Mouse (Mus musculus): ENCODE data around the gene Dis3l2.

The Dis3l2 gene

DNA sequence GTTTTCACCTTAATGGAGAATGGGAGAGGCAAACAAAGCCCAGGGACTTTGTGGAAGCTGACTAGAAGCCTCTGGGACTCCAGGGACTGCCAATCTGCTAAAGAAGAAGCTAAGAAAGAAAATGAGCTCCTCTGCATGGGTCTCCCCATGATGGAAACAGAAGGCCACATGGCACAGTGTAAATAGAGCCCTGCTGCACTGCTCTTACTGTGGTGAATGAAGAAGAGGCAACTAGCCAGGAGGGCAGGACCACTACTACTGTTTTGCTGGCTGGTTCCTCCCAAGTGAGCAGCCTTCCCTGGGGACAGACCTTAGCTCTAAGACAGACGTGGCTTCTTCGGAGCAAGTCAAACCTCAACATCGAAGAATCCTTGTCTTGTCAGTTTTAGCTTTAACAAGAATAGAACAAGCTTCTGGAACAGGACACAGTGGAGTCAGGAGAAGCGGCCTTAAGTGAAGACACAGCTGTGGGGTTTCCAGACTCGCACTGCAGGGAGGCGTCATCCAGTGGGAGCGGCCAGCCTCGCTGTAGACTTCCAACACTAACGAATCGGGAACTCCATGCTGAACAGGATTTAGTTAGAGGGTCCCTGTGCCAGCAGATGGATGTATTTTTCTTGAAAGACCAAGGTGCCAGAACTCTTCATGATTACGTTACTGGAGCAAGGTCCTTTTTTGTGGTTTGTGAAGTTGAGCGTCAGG, 307.2 kb downstream of the Dis3l2 start:
- no peak for DNase-seq (ENCODE audit: low read depth)

DNA sequence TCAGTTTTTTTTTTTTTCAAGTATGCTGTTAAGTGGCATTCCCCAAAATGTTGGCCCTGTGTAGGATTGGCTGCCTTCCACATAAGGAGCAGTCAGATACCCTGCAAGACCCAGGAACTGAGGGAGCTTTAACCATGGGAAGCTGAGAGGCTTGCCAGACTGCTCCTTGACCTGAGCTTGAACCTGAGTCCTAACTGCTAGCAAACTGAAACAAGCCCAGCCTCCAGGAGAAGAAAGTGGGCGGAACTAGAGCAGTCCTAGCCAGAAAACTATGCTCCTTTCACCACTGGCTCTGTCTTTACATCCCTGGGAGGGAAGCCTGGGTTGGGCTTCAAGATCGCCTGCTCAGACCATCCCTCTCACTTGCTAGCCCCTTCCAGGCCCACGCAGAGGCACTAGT, 308.1 kb downstream of the Dis3l2 start:
- DNase-seq (ENCODE audit: low read depth), result peak; percentile 57

DNA sequence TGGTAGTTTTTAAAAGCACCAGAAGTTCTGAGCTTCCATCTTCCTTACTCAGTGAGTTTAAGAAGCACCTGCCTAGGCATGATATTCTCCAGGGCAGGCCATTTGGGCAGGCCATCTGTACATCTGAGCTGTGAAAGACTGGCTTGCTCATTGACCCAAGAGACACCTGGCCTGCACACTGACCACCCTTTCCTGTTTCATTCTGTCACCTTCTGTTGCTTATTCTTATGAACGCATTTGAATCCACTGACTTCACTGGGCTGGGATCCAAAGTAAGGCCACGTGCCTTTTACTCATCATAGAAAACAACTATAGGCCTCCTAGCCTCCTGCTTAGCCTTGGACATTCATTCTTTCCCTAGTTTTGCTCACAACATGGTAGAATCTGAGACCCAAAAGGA, 309.0 kb downstream of the Dis3l2 start:
- peak; percentile 81 for DNase-seq (ENCODE audit: low read depth)

DNA sequence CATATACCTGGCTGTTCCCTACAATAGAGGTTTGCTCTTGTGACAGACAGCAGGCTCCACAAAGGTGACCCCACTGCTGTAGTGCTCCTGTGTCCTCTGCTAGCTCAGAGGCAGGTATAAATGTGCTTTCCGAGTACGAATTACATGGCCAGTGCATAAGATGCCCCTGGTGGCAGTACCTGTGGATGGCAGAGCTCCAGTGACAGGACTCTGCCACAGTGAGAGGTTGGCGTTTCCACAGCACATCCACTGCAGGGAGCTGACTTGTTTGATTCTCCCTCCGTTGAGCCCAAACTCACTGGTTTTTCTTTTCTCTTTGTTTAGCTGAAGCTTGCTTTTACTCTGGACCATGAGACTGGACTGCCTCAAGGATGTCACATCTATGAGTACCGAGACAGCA, 317.1 kb downstream of the Dis3l2 start:
- DNase-seq (ENCODE audit: low read depth), result no peak

DNA sequence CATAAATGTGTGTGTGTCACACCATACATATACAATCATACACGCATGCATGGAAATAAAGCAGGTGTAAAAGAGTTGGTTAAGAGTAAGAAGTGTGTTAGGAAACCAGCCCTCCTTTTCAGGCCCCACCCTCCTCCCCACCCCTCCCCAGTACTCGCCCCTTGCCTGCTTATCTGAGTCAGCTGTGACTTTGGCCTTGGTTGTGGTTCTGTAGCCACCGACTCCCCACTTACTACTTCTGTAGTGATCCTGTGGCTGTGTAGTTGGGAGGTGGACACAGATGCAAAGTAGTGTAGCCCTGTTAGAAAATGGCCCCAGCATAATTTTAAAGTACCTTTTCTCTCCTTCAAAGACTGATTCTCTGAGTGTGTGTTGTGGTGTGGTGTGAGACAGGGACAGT, 318.0 kb downstream of the Dis3l2 start:
- DNase-seq (ENCODE audit: low read depth), result no peak

DNA sequence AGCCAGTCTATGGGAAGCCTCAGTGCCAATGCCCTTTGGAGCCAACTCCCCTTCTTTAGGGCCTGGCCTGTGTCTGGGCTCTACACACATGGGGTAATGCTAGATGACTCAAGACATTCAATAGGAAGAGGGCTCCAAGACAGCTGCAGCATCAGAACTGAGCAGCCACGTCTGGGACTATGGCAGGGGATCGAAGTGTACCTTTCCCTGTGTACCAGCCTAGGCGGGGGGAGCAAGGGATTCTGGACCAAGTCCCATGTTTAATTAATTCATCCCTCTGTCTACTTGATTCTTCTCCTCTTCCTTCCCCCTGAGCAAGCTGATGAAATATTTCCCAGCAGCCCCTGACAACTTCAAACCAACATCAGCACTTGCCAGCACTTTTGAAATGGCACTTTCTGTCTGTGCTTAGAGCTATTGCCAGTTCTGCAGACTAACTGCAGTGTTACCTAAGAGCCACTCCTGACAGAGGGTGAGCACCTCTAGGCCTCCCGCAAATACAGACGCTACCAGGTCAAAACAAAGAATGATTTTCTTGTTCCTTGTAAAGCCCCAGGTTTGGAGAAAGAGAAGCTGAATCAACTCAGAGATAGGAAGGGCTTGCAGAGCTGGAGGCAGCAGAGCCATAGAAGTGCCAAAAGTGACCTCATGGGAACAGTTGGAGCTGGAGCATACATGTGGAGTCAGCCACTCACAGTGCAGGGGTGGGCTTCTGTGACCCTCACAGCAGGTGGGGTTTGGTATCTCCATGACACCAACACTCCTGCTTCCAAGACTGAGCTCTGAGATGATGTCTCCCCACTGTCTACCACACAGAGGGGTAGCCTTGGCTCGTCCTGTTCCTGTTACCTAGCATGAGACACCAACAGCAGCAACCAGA, 319.9 kb downstream of the Dis3l2 start:
- DNase-seq (ENCODE audit: low read depth), result no peak

DNA sequence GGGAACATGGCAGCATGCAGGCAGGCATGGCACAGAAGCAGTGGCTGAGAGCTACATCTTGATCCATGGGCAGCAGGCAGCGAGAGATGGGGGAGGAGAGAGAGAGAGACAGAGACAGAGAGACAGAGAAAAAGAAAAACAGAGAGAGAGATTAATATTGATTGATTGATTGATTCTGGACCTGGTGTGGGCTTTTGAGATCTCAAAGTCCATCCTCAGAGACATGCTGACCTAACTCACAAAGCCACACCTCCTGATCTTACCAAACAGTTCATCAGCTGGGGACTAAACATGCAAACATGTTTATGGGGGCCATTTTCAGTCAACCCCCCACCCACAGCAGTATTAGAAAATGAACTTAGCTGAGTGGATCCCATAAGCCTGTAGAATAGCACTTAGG, 321.4 kb downstream of the Dis3l2 start:
- DNase-seq (ENCODE audit: low read depth), result no peak

DNA sequence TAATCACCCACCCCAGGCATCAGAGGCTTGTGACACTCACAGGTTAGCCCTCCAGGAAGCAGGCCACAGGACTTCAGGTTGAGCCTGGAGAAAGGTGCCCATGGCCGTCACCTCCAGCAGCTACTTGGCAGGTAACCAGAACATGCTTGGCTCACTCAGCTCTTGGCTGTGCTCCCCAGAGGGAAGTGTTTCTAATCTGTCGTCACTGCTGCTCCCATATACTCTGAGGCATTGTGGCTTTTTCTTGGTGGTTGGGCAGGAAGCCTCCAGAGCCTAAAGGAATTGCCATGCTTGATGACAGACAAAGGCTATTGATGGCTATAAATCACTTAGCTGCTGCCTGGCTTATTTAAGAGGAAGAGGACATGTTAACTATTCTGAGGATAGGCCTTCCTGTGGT, 325.2 kb downstream of the Dis3l2 start:
- peak; percentile 66 for DNase-seq (ENCODE audit: low read depth)

DNA sequence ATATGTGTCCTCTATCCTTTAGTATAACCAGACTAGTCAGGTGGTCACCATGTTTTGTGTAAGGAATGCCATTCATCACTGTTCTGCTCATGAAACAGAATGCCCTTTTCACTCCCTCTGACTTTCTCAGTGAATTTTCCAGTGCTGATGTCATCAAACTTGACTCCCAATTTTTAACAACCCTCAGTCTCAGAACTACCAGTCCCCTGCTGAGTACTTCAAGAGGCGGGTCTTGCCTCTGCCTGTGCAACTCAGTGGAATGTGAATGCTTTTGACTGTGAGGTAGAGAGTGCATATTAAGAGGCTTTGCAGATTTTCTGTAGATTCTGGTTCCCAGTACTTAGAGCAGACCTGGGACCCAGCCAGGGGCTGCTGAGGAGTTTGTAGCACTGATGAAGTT, 327.0 kb downstream of the Dis3l2 start:
- peak; percentile 82 for DNase-seq (ENCODE audit: low read depth)

DNA sequence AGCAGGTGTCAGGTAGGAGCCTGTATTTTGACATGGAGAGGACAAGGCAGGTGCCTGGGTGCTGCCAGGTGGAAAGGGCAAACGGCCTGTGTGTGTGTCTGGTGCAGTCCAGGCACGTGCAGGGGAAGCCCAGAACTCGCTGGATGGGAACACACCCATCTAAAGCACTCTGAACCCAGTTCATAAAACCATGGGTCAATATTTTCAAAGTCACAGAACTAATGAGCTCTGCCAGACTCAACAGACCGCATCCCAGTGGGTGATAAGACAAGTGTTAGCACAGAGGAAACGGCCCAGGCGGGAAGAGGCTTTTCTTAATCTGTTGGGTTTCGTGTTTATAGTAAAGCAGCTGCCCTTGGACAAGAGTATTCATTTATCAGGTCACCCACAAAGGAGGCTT, 328.9 kb downstream of the Dis3l2 start:
- no peak for DNase-seq (ENCODE audit: low read depth)

DNA sequence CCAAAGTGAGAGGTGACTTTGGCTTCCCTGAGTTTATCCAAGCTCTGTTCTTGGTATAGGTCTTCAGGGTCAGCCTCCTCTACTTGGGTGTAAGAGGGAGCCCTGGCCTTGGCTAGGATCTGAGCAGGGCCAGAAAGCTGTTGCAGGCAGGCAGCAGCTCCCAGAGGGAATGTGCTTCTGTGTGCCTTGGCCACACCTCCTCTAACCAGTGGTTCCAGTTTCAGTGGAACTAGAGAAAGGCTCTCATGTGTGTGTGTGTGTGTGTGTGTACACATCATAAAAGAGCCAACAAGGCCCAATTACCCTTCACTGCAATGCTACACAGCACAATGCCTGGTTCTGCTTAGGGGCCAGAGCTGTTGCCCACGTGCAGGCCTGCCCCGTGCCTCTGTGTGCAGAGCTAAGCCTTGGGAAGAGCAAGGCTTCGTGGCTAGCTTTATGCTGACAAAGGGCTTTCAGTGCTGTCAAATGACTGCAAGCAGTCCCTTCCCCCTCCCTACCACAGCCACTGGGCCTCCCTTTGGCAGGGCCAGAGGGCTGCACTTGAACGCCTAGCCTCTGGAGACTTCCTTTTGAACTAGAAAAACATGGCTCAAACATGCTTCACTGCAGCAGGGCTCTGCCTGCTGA, 332.0 kb downstream of the Dis3l2 start:
- DNase-seq (ENCODE audit: low read depth), result peak; percentile 83

DNA sequence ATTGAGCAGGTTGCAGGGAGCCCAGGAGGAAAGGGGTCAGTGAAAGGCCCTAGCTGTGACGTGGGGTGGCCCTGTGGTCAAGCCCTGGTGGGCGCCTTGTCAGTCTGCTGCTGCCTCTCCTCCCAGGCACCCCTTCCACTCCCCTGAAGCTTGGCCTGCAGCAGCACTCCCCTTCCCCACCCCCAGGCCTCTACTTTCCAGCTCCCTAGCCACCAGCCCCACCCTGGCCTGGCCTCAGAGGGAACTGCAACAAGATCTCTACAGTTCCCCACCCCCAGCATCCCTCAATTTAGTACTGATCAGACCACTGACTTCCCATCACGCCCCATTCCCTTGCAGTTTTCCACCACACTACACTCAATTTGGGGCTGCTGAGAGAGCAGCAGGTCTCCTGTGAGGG, 332.7 kb downstream of the Dis3l2 start:
- DNase-seq (ENCODE audit: low read depth), result peak; percentile 62

DNA sequence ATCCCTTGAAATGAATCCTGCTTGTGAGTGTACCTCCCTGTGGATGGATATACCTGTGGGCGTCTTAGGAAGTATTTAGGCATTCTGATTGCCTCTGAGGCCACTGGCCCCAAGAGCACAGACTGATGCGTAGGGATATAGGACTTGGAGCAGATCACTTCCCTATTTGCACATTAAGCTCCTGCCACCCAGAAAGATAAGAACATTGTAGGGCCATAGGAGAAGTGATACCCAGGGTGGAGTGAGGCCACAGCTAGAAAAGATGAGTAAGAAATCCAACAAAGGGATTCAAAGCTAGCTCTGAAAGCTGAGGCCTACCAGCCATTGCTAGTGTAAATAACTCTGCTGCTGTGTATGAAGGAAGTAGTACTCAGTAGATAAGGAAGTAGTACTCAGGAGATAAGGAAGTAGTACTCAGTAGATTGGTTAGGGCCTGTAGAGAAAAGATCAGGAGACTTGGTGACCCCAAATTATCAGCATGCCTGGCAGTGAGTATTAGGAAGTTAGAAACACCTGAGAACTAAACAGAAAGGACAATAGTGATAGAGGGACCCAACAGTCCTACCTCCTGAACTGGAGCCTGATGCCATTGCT, 335.0 kb downstream of the Dis3l2 start:
- DNase-seq (ENCODE audit: low read depth), result no peak

DNA sequence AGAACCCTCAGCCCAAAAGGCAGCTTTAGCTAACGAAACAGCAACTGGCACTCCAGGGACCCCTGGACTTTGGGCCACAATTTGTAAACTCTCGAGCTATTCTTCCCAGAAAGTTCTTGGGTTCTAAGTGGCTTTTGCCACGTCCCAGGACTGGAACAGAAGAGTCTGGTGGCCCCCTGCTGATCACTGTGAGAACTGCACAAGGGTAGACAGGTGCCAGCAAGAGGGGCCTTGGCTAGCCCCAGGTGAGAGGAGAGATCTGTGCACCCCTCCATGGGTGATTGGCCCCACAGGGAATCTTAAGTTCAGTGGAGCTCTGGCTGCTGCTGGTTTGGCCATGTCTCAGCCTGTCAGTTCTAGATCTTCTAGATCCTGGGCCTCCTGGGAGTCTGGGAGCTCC, 337.5 kb downstream of the Dis3l2 start:
- DNase-seq (ENCODE audit: low read depth), result peak; percentile 86

DNA sequence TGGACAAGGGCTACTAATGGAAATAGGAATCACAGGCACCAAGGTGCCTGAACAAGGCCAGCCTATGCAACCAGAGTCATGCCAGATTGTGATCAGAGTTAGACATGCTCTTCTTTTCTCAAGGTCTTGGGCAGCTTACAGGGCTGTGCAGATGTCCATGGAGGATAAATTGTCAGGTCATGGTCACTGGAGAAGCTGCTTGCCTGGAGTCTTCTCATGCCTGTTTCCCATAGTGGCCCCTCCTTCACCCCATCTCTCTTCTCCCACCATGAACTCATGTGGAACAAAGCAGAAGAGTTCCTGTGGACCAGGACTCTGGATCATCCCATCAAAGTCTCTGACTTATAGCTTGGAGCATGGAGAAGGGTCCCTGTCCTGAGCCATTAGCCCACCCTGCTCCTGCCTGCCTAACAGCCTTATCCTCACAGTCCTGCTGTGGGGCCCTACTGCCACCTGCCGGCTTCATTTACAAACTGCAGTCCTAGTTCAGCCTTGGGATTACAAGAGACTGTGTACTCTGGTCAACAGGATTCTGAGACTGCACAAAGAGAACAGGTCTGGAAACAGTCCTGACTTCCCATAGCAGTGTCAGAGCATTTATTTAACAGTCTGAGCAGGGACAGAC, 338.3 kb downstream of the Dis3l2 start:
- DNase-seq (ENCODE audit: low read depth), result peak; percentile 87

DNA sequence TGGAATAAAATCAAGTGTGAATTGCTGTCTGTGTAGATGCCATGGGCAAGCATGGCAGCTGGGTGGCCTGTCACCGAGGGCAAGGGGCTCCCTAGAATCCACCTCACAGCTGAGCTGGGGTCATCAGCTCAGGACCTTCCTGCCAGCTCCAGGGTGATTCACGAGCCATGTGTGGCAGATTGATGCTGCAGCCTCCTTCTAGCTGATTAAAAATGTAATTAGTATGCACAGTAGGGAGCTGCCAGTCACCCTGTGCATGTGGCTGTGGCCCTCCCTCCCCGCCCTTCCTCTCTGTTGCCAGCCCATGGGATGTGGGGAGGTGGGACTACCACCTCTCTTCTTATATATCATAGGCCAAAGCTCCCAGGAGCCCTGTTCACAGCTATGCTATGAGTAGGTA, 346.5 kb downstream of the Dis3l2 start:
- no peak for DNase-seq (ENCODE audit: low read depth)

DNA sequence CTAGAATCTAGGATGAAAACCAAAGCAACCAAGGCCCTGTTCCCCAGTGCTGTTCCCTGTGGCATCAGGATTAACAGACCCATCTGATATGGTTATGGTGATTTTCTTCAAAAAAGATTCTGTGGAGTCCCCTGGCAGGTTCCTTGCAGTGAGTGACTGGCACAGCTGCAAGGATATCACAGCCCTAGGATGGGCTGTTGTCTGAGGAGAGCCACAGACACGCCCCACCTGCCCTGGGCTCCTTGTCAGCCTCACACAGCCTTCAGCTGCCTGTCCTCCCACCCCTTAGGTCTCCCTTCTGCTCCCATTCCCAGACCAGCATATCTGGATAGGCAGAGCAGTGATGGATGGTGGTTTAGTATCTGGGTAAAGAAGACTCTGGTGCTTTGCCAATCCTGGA, 347.1 kb downstream of the Dis3l2 start:
- DNase-seq (ENCODE audit: low read depth), result no peak

DNA sequence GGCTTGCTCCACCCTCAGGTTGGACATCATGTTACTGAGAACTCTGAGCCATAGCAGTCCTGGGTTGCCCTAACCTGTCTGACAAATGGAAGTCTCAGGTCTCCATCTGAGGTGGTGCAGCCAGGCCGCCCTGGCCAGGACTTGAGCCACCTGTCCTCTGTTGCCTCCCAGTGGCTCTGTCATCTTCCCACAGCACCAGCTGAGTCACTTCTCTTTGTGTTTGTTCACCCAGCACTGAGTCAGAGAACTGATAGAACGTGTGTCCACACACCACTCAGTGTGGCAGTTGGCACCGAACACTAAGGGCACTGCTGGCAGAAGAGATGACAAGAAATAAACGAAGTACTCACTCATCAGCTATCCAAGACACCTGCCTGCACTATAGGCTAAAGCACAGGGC, 347.8 kb downstream of the Dis3l2 start:
- no peak for DNase-seq (ENCODE audit: low read depth)

DNA sequence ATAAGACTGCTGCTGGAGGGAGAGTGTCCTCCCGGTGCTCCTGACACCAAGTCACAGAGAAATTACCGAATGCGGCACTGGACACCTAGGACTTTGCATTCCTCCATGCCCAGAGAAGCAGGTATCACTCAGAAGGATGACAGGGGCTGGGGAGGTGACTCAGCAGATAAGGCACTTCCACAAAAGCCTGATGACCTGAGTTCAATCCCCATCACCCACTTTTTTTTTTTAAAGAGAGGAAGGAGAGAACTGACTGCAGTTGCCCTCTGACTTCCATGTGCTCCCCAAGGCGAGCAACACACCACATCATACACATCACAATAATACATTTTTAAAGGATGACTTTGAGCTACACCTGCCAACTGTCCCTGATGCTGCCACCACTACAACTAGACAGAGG, 353.5 kb downstream of the Dis3l2 start:
- DNase-seq (ENCODE audit: low read depth), result no peak

DNA sequence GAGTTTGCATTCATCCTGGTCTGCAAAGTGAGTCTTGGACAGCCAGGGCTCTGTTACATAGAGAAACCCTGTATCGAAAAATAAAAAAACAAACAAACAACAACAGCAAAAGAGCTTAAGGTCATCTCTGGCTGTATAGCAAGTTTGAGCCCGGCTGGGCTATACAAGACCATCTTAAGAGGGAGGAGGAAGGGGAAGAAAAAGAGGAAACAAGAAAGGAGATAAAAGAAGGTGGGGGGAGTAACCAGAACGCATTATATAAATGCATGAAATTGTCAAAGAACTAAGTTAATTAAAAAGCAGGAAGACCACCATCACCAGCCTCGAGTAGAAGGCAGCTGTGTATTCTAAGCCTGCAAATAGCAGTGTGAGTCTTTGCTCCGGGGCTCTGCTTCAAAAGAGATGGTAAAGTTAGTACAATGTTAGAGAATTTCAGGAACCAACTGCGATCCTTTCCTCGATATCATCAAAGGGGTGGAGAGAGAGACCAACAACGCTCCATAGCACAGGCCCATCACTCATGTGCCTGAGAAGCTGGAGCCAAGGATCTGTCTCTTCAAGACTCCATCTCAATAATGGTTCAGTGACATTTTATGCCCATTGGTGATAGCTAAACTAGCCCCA, 355.5 kb downstream of the Dis3l2 start:
- DNase-seq (ENCODE audit: low read depth), result no peak

DNA sequence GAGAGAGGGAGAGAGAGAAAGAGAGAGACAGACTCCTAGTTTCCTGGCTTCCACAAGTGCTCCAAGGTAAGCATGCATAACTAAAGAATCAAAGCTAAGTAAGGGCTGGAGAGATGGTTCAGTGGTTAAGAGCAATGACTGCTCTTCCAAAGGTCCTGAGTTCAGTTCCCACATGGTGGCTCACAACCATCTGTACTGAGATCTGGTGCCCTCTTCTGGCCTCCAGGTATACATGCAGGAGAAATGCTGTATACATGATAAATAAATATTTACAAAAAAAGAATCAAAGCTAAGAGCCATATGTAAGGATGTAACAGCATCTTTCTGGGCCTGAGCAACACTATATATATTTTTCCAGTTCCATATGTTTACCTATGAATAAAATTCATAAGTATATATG, 357.3 kb downstream of the Dis3l2 start:
- no peak for DNase-seq (ENCODE audit: low read depth)

DNA sequence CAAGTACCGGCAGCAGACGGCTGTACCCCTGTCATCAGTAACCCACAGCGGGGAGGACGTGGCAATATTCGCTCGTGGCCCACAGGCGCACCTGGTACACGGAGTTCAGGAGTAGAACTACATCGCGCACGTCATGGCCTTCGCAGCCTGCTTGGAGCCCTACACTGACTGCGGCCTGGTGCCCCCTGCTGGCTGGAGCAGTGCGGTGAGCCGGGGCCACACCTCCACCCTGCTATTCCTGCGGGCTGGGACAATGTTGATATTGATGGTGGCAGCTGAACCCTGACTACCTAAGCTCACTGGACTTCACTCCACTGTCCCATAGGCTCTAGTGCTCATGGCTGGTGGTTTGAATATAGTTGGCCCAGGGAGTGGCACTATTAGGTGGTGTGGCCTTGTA, 367.1 kb downstream of the Dis3l2 start:
- DNase-seq (ENCODE audit: low read depth), result no peak

Data from NIH3T3 (cell line).